Mouse (Mus musculus) lung, embryonic 15.5 days (tissue): ENCODE measurements around the gene Trmt2a. TPM values are rescaled to one million over a fixed set of nuclear protein-coding genes. Genes with fewer than 3 reads are reported as not detected.

ENCODE experiments used
- ATAC-seq: fragments of 200-750 bp; cut with Nextera tagmentation; 2 replicates; pipeline ENCODE4 v1.8.0; 2017; ENCODE audit warnings: moderate number of reproducible peaks, borderline replicate concordance; ENCODE audit not compliant: low FRiP score, low TSS enrichment; ENCODE audit errors: extremely low read depth
- H3K27ac ChIP-seq: fragments of 300-500 bp; sonication (generic); 2 replicates; pipeline ENCODE4 v1.5.1; 2015; ENCODE audit warnings: moderate library complexity, mild to moderate bottlenecking, inconsistent platforms
- H3K27me3 ChIP-seq: fragments of 300-500 bp; sonication (generic); 2 replicates; pipeline ENCODE4 v1.6.1; 2015; ENCODE audit warnings: inconsistent platforms
- H3K36me3 ChIP-seq: fragments of 300-500 bp; sonication (generic); 2 replicates; pipeline ENCODE4 v1.6.1; 2015; ENCODE audit warnings: inconsistent platforms
- H3K4me1 ChIP-seq: fragments of 300-500 bp; sonication (generic); 2 replicates; pipeline ENCODE4 v1.6.1; 2015; ENCODE audit warnings: inconsistent platforms
- H3K4me2 ChIP-seq: fragments of 300-500 bp; sonication (generic); 2 replicates; pipeline ENCODE4 v1.6.1; 2015; ENCODE audit warnings: inconsistent platforms, mild to moderate bottlenecking, moderate library complexity
- H3K4me3 ChIP-seq: fragments of 300-500 bp; sonication (generic); 2 replicates; pipeline ENCODE4 v1.5.1; 2015; ENCODE audit warnings: mild to moderate bottlenecking, inconsistent platforms
- H3K9ac ChIP-seq: fragments of 300-500 bp; sonication (generic); 2 replicates; pipeline ENCODE4 v1.6.1; 2015; ENCODE audit warnings: inconsistent platforms
- H3K9me3 ChIP-seq: fragments of 300-500 bp; sonication (generic); 2 replicates; pipeline ENCODE4 v1.6.1; 2016; ENCODE audit warnings: inconsistent platforms
- WGBS: fragments of 180-500 bp; shearing (Covaris S2); methylation state at CpG from one replicate; pipeline ENCODE4 v1.1.7; 2015; 5-methylcytosine and 5-hydroxymethylcytosine counted together
- polyA plus RNA-seq: library from polyadenylated mRNA; unstranded; fragments of >200 nt; fragmentation: Nextera tagmentation; extraction: Ambion mirVana; gene quantifications from 2 replicates; pipeline ENCODE4 v1.2.1, GENCODE M21; 2015

Trmt2a gene
- polyA plus RNA-seq, 1 experiment from 2014 or later = 106 TPM

- ATAC-seq = peak; percentile 21
- Histone ChIP-seq H3K4me1 (peaks cover 37% of the 10 kb centered on the region), H3K9ac (peak overlapping the region; percentile 74), H3K27me3 (no peaks in the 10 kb centered on the region), H3K4me3 (peak overlapping the region; percentile 70), H3K9me3 (no peaks in the 10 kb centered on the region), H3K27ac (peak overlapping the region; percentile 90), H3K4me2 (peak overlapping the region; percentile 81), H3K36me3 (peaks cover 13% of the 10 kb centered on the region)
- WGBS = 14% methylated on average over 13 of the region's 13 CpGs
Measured at GRCm38 (mm10) chr16:18233919-18234670, 14.4 kb upstream of the Trmt2a start.

GRCm38 (mm10) chr16:18234671-18235388 is 13.6 kb upstream of the Trmt2a start, which contains the start of gene Zdhhc8:
Gene Zdhhc8 (minus strand): TSS chr16:18235136.
- Histone ChIP-seq H3K27me3 (no peaks in the 10 kb centered on the region), H3K4me3 (peak within 1 kb of the TSS; percentile 70), H3K9ac (peak within 1 kb of the TSS; percentile 74), H3K4me1 (peaks cover 32% of the 10 kb centered on the region), H3K9me3 (no peaks in the 10 kb centered on the region), H3K4me2 (peak within 1 kb of the TSS; percentile 81), H3K36me3 (peaks cover 19% of the 10 kb centered on the region), H3K27ac (peak within 1 kb of the TSS; percentile 90)
- 1% methylated on average over 78 of the region's 79 CpGs for WGBS
- peak; percentile 85 for ATAC-seq

DNA sequence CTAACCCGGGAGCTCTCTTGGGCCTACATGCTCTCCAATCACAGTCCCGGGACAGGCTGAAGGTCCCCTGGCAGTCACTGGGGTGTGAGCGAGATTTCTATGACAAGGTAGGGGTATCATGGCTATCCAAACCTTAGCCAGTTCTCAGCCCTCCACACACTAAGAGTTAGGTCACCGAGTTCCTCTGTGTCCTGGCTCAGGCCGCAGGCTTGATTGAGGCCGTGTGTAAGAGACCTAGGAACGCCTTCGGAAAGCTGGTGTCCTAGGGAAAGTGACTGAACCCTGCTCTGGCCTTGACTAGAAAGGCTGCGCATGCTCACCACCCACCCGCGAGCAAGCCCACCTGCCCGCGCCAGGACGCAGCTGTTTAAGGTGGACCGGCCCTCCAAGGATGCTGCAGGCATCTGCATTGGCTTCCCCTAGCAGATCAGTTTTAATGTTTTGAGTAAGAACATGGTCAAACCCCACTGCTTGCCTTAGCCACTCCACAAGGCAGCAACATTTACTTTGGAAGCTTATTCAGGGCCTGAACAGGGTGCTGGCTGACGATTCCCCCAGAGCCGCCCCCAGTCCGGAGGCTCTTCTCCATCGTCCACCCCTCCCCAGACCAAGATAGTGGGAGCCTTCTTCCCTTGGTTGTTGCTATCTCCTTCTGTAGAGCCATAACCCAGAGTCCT is 13.0 kb upstream of the Trmt2a start:
- Histone ChIP-seq H3K9ac (peak overlapping the region; percentile 74), H3K4me2 (peak overlapping the region; percentile 81), H3K9me3 (no peaks in the 10 kb centered on the region), H3K36me3 (peaks cover 25% of the 10 kb centered on the region), H3K4me3 (peak overlapping the region; percentile 70), H3K27me3 (no peaks in the 10 kb centered on the region), H3K4me1 (peaks cover 26% of the 10 kb centered on the region), H3K27ac (peak overlapping the region; percentile 90)
- peak; percentile 56; the same call in 1 of the 2 replicates for ATAC-seq
- 3% methylated on average over 19 of the region's 19 CpGs for WGBS

GRCm38 (mm10) chr16:18236676-18237501 is 11.6 kb upstream of the Trmt2a start:
- no peak overlapping the region for H3K4me3 ChIP-seq
- no peak overlapping the region for H3K9ac ChIP-seq
- H3K27ac ChIP-seq = peak overlapping the region; percentile 90; the same call in 1 of the 2 replicates
- H3K4me1 ChIP-seq = peaks cover 23% of the 10 kb centered on the region
- no peaks in the 10 kb centered on the region for H3K27me3 ChIP-seq
- ATAC-seq = no peak
- WGBS = 67% methylated on average over 7 of the region's 7 CpGs
- no peaks in the 10 kb centered on the region for H3K9me3 ChIP-seq
- peaks cover 39% of the 10 kb centered on the region for H3K36me3 ChIP-seq
- no peak overlapping the region for H3K4me2 ChIP-seq

DNA sequence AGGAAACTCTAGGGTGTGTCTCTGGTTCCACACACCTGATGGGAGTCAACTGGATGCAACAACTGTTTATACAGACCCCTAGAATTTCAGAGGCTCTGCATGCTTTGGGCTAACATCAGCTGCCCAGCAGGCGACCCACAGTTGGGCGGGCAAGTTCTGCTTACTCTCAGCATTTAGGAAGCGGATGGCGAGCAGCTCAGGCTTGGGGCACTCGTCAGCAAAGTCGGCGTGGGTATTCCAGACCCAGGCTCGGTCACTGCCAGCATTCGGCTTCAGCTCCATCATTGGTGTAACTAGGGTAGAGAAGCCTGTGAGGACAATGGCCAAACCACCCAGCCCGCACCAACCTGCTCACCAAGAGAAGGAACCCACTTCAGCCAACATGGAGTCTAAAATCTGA is 6.9 kb upstream of the Trmt2a start:
- H3K36me3 ChIP-seq = peaks cover 85% of the 10 kb centered on the region
- H3K9ac ChIP-seq = no peak overlapping the region

GRCm38 (mm10) chr16:18247521-18248399 is 719 bp upstream of the Trmt2a start:
- no peak for ATAC-seq
- under 1% methylated on average over 33 of the region's 33 CpGs for WGBS
- Histone ChIP-seq H3K4me1 (peaks cover 32% of the 10 kb centered on the region), H3K4me2 (peak overlapping the region; percentile 85), H3K9ac (peak overlapping the region; percentile 94), H3K36me3 (peaks cover 60% of the 10 kb centered on the region), H3K9me3 (no peaks in the 10 kb centered on the region), H3K27ac (peak overlapping the region; percentile 93), H3K27me3 (no peaks in the 10 kb centered on the region), H3K4me3 (peak overlapping the region; percentile 95)

More for the DNA sequence above, 6.9 kb upstream of the Trmt2a start:
- Histone ChIP-seq H3K27ac (no peak overlapping the region), H3K9me3 (no peaks in the 10 kb centered on the region), H3K4me2 (no peak overlapping the region), H3K4me3 (no peak overlapping the region), H3K27me3 (no peaks in the 10 kb centered on the region), H3K4me1 (peaks cover 5% of the 10 kb centered on the region)
- ATAC-seq = no peak
- WGBS = 87% methylated on average over 10 of the region's 10 CpGs

- peak overlapping the region; percentile 95 for H3K4me3 ChIP-seq
- ATAC-seq = no peak; the same call in 1 of the 2 replicates
- H3K9me3 ChIP-seq = no peaks in the 10 kb centered on the region
- 1% methylated on average over 27 of the region's 27 CpGs for WGBS
- no peaks in the 10 kb centered on the region for H3K27me3 ChIP-seq
- H3K27ac ChIP-seq = peak overlapping the region; percentile 93
- peaks cover 61% of the 10 kb centered on the region for H3K36me3 ChIP-seq
- peaks cover 32% of the 10 kb centered on the region for H3K4me1 ChIP-seq
- peak overlapping the region; percentile 85 for H3K4me2 ChIP-seq
- peak overlapping the region; percentile 94 for H3K9ac ChIP-seq
Measured at GRCm38 (mm10) chr16:18249364-18249967, 987 bp downstream of the Trmt2a start.

DNA sequence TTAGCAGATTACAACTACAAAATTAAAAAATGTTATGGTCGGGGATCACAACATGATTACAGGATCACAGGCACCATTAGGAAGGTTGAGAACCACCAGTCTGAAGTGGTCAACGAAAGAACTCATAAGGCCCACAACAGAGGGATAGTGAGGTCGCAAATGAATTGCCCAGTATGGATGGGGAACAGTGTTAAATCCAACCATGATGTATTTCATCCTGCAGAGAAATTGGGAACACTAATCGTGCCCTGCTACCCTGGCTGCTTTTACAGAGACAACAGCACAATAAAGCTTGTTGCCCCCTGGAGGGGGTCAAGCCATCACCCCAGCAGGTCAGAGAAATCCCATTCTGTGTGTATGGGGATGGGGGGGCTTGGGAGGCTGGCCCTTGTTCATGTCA is 1.8 kb downstream of the Trmt2a start:
- Histone ChIP-seq H3K9me3 (no peaks in the 10 kb centered on the region), H3K4me1 (peaks cover 32% of the 10 kb centered on the region), H3K27ac (no peak overlapping the region), H3K4me3 (peak overlapping the region; percentile 95), H3K4me2 (peak overlapping the region; percentile 85), H3K27me3 (no peaks in the 10 kb centered on the region), H3K36me3 (peaks cover 61% of the 10 kb centered on the region), H3K9ac (peak overlapping the region; percentile 94)
- ATAC-seq = no peak
- WGBS = 44% methylated on average over 4 of the region's 4 CpGs

GRCm38 (mm10) chr16:18250828-18251790 is 2.6 kb downstream of the Trmt2a start:
- peak overlapping the region; percentile 94 for H3K9ac ChIP-seq

More at GRCm38 (mm10) chr16:18250828-18251790, 2.6 kb downstream of the Trmt2a start:
- H3K4me2 ChIP-seq = peak overlapping the region; percentile 85
- no peak overlapping the region for H3K27ac ChIP-seq
- no peaks in the 10 kb centered on the region for H3K27me3 ChIP-seq
- peaks cover 60% of the 10 kb centered on the region for H3K36me3 ChIP-seq
- peak overlapping the region; percentile 95 for H3K4me3 ChIP-seq
- 52% methylated on average over 10 of the region's 10 CpGs for WGBS
- H3K4me1 ChIP-seq = peaks cover 32% of the 10 kb centered on the region
- no peak for ATAC-seq
- no peaks in the 10 kb centered on the region for H3K9me3 ChIP-seq
